Mouse (Mus musculus) liver, embryonic 14.5 days (tissue): ENCODE data around the gene Kntc1.
"Not testable (repeated sequence)": the region's sequence is repeated elsewhere in the genome, so short reads cannot be mapped to it uniquely, and the experiment has no call there.

Experiments
- CTCF ChIP-seq: IDR thresholded peaks from 2 replicates; pipeline ENCODE4 v1.5.1; 2016; ENCODE audit warnings: antibody characterized with exemption, low read depth, control low read depth
- EP300 ChIP-seq: IDR thresholded peaks from 2 replicates; pipeline ENCODE4 v1.6.1; 2016; ENCODE audit warnings: antibody characterized with exemption, low read depth

DNA sequence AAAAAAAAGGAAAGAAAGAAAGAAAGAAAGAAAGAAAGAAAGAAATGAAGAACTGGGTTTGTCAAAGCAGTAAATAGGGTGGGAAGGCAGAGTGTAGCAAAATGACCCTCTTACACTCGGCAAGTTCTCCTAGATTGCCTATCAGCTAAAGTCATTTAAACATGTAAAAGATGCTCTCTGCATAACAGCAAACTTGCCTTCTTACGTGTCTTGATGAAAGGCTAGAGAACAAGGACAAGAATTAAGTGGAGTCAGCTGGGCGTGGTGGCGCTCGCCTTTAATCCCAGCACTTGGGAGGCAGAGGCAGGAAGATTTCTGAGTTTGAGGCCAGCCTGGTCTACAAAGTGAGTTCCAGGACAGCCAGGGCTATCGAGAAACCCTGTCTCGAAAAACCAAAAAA, 25.7 kb upstream of the Kntc1 start:
- not testable (repeated sequence) for TF ChIP-seq CTCF, EP300
